Mouse (Mus musculus): ENCODE results near the gene Mmp21.

Mmp21 gene

GRCm38 (mm10) chr7:133638821-133639220, 41.0 kb downstream of the Mmp21 start:
- DNase-seq: peak in 1 of 2 experiments; percentile 4

GRCm38 (mm10) chr7:133638306-133638705, 41.6 kb downstream of the Mmp21 start:
- peak; percentile 46 to 53 for DNase-seq

- peak; percentile 99 for DNase-seq
These were observed 42.2 kb downstream of the Mmp21 start, which contains the start of gene Edrf1 for GRCm38 (mm10) chr7:133637361-133638305. Gene Edrf1, plus strand, starts transcription at chr7:133637543.

DNA sequence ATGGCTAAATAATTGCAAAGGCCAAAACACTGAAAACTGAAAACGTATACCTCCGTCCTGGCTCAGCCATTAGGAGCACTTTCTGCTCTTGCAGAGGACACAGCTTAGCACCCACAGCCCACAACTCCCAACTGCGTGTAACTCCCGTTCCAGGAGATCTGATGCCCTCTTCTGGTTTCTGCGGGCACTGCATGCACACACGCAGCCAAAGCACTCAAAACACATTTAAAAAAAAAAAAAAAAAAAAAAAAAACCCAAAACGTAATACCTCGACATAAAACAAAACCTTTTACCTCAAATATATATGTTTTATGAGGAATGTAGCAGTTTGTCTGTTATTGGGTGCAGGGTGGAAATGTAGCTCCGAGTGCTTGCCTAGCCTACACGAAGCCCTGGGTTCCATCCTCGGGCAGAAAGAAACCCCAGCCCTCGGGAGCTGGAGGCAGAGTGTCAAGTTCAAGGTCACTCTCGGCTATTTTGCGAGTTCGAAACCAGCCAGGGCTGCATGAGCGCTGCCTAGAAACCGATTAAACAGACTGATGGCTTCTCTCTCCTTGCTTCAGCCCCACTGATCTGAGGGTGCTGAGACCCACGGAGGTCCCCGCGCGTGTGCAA, 43.0 kb downstream of the Mmp21 start:
- peak; percentile 82 to 93 for DNase-seq

DNA sequence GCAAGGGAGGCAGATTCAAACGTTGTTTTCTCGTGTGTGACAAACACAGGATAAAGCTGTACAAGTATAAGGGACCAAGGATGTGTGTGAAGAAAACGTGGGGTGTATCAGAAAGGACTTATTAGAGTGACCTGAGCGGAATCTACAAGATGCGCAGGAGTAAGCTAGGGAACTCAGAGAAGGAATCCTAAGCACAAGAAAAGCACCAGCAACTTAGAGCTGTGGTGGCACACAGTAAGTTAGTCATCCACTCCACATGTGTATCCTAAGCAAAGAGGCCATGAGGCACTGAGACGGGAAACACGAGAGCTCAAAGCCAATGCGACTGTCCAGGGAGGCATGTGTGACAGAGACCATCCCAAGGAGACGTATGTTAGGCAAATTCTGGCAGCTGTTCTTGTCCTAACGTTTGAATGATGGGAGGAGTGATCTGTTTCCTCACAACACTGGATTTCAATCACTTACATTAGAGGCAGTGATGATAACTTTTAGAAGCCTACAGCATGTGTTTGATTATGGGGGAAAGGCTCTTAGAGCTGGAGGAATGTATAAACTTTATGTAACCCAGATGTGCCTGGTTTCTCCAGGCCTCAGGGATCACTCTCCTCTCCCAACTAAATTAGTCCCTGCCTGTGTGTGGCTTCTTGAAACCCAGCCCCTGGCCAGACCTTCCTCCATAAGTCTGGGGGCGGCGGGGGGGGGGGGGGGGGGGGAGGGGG, 44.8 kb downstream of the Mmp21 start:
- no peak for DNase-seq

GRCm38 (mm10) chr7:133632476-133632875, 47.4 kb downstream of the Mmp21 start:
- DNase-seq: peak; percentile 36 to 72

GRCm38 (mm10) chr7:133630821-133631220, 49.0 kb downstream of the Mmp21 start:
- no peak for DNase-seq

DNA sequence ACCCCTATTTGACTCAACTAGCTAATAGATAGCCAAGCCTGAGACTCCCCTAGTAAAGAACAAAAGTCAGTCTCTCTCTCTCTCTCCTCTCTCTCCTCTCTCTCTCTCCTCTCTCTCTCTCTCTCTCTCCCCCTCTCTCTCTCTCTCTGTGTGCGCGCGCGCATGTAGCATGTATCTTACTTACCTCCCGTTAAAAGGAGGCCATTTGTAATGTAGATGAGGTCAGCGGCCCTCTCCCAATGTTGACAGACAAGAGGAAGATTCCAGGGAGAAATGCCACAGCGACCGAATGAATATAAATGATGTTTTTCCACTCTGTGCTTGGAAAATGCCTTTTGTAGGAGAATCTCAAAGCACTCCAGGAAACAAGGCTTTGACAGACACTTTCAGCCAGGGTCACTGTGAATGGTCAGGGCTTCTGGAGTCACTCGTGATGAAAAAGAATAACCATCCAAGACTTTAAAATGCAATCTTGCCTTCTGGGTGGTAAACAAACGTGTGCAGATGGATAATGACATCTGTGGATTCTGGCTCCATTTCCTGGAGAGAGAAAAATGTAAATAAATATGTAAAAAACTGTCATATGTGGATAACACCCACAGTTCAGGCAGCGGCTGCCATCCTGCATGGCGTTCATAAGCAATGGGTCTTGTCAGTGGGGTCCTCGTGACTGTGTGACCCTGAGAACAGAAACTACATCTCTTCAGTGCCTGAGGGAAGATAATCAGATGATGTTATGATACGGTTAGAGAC, 52.5 kb downstream of the Mmp21 start:
- DNase-seq: no peak

Measured in kidney, adult 8-10 months (tissue).